Mouse (Mus musculus): ENCODE measurements around the gene Irs2. TPM values are rescaled to one million over a fixed set of nuclear protein-coding genes. Genes with fewer than 3 reads are reported as not detected.

The Irs2 gene
- total RNA-seq (2021) = 100 to 1,000 TPM in 1 of 2 experiments, 10 to 100 TPM in 1; 67.1 to 111 TPM
- long read RNA-seq, experiment 1, full-length matches to known transcripts = 23 of 26 reads
- long read RNA-seq, experiment 1, partial matches to known transcripts = 0 of 26 reads
- long read RNA-seq, experiment 1, other reads (novel, unspliced or antisense) = 3 of 26 reads
- long read RNA-seq, experiment 2, full-length matches to known transcripts = 29 of 35 reads
- long read RNA-seq, experiment 2, partial matches to known transcripts = 0 of 35 reads
- long read RNA-seq, experiment 2, other reads (novel, unspliced or antisense) = 6 of 35 reads

- DNase-seq (ENCODE audit: extremely low spot score in 1 of 2, low spot score in 2 of 2) = no peak
- peak within 1 kb of the TSS; percentile 98 for H3K27ac ChIP-seq
- no peak for TF ChIP-seq CTCF (IDR thresholded peaks at IDR 0.05)
- H3K4me3 ChIP-seq = peak within 1 kb of the TSS; percentile 75
- intact Hi-C loops (cut with DNase I) = loop anchor here (5.0 kb wide), 2 partner anchors 181 to 196 kb away; no protein-coding TSS in a partner anchor
Observed at GRCm38 (mm10) chr8:11008379-11008775, at the start of gene Irs2. TSS of gene Irs2 (minus strand) at chr8:11008458.

- Histone ChIP-seq H3K4me3 (no peak overlapping the region), H3K27ac (no peak overlapping the region)
- DNase-seq (ENCODE audit: extremely low spot score in 1 of 2, low spot score in 2 of 2) = no peak
- TF ChIP-seq CTCF (IDR thresholded peaks at IDR 0.05) = no peak
- intact Hi-C loops (cut with DNase I) = no loop called here
Observed at GRCm38 (mm10) chr8:11056665-11057064, 48.4 kb upstream of the Irs2 start.

GRCm38 (mm10) chr8:11056175-11056563 lies 47.9 kb upstream of the Irs2 start:
- Histone ChIP-seq H3K27ac (no peak overlapping the region), H3K4me3 (no peak overlapping the region)
- intact Hi-C loops (cut with DNase I) = no loop called here
- no peak for DNase-seq (ENCODE audit: extremely low spot score in 1 of 2, low spot score in 2 of 2)
- no peak for TF ChIP-seq CTCF (IDR thresholded peaks at IDR 0.05)

GRCm38 (mm10) chr8:11055557-11056174 lies 47.4 kb upstream of the Irs2 start:
- Histone ChIP-seq H3K27ac (no peak overlapping the region), H3K4me3 (no peak overlapping the region)
- intact Hi-C loops (cut with DNase I) = no loop called here
- DNase-seq (ENCODE audit: extremely low spot score in 1 of 2, low spot score in 2 of 2) = no peak
- no peak for TF ChIP-seq CTCF (IDR thresholded peaks at IDR 0.05)

- intact Hi-C loops (cut with DNase I) = no loop called here
- Histone ChIP-seq H3K4me3 (no peak overlapping the region), H3K27ac (no peak overlapping the region)
- DNase-seq (ENCODE audit: extremely low spot score in 1 of 2, low spot score in 2 of 2) = no peak
- TF ChIP-seq CTCF (IDR thresholded peaks at IDR 0.05) = no peak
Observed at GRCm38 (mm10) chr8:11049835-11050234, 41.6 kb upstream of the Irs2 start.

GRCm38 (mm10) chr8:11047812-11048211 lies 39.6 kb upstream of the Irs2 start:
- Histone ChIP-seq H3K27ac (no peak overlapping the region), H3K4me3 (no peak overlapping the region)
- no peak for TF ChIP-seq CTCF (IDR thresholded peaks at IDR 0.05)
- DNase-seq (ENCODE audit: extremely low spot score in 1 of 2, low spot score in 2 of 2) = no peak
- intact Hi-C loops (cut with DNase I) = no loop called here

GRCm38 (mm10) chr8:11044660-11045059 lies 36.4 kb upstream of the Irs2 start:
- DNase-seq (ENCODE audit: extremely low spot score in 1 of 2, low spot score in 2 of 2) = no peak
- Histone ChIP-seq H3K27ac (no peak overlapping the region), H3K4me3 (no peak overlapping the region)
- intact Hi-C loops (cut with DNase I) = no loop called here
- TF ChIP-seq CTCF (IDR thresholded peaks at IDR 0.05) = no peak

- no peak overlapping the region for H3K27ac ChIP-seq
- no peak overlapping the region for H3K4me3 ChIP-seq
- no peak for TF ChIP-seq CTCF (IDR thresholded peaks at IDR 0.05)
- intact Hi-C loops (cut with DNase I) = no loop called here
- DNase-seq (ENCODE audit: extremely low spot score in 1 of 2, low spot score in 2 of 2) = no peak
Observed at GRCm38 (mm10) chr8:11043591-11043990, 35.3 kb upstream of the Irs2 start.

GRCm38 (mm10) chr8:11042872-11043587 lies 34.8 kb upstream of the Irs2 start:
- TF ChIP-seq CTCF (IDR thresholded peaks at IDR 0.05) = no peak
- Histone ChIP-seq H3K4me3 (no peak overlapping the region), H3K27ac (no peak overlapping the region)
- intact Hi-C loops (cut with DNase I) = no loop called here
- no peak for DNase-seq (ENCODE audit: extremely low spot score in 1 of 2, low spot score in 2 of 2)

- Histone ChIP-seq H3K4me3 (no peak overlapping the region), H3K27ac (no peak overlapping the region)
- intact Hi-C loops (cut with DNase I) = no loop called here
- no peak for DNase-seq (ENCODE audit: extremely low spot score in 1 of 2, low spot score in 2 of 2)
- TF ChIP-seq CTCF (IDR thresholded peaks at IDR 0.05) = no peak
Observed at GRCm38 (mm10) chr8:11040088-11040487, 31.8 kb upstream of the Irs2 start.

- TF ChIP-seq CTCF (IDR thresholded peaks at IDR 0.05) = no peak
- DNase-seq (ENCODE audit: extremely low spot score in 1 of 2, low spot score in 2 of 2) = no peak
- Histone ChIP-seq H3K27ac (no peak overlapping the region), H3K4me3 (no peak overlapping the region)
- intact Hi-C loops (cut with DNase I) = no loop called here
Observed at GRCm38 (mm10) chr8:11038788-11039187, 30.5 kb upstream of the Irs2 start.

- no peak for DNase-seq (ENCODE audit: extremely low spot score in 1 of 2, low spot score in 2 of 2)
- H3K27ac ChIP-seq = no peak overlapping the region
- intact Hi-C loops (cut with DNase I) = no loop called here
- TF ChIP-seq CTCF (IDR thresholded peaks at IDR 0.05) = no peak
- H3K4me3 ChIP-seq = no peak overlapping the region
Observed at GRCm38 (mm10) chr8:11038367-11038766, 30.1 kb upstream of the Irs2 start.
